Mouse (Mus musculus): Measurements from ENCODE around the gene Kazn. TPM values are rescaled to one million over a fixed set of nuclear protein-coding genes. Genes with fewer than 3 reads are reported as not detected.

Gene Kazn
- total RNA-seq (2021), result 10 to 100 TPM; 41.1 to 42.9 TPM
- long read RNA-seq, experiment 1, partial matches to known transcripts, result 1 of 23 reads
- long read RNA-seq, experiment 1, other reads (novel, unspliced or antisense), result 20 of 23 reads
- long read RNA-seq, experiment 2, full-length matches to known transcripts, result 5 of 19 reads
- long read RNA-seq, experiment 2, partial matches to known transcripts, result 3 of 19 reads
- long read RNA-seq, experiment 2, other reads (novel, unspliced or antisense), result 11 of 19 reads

DNA sequence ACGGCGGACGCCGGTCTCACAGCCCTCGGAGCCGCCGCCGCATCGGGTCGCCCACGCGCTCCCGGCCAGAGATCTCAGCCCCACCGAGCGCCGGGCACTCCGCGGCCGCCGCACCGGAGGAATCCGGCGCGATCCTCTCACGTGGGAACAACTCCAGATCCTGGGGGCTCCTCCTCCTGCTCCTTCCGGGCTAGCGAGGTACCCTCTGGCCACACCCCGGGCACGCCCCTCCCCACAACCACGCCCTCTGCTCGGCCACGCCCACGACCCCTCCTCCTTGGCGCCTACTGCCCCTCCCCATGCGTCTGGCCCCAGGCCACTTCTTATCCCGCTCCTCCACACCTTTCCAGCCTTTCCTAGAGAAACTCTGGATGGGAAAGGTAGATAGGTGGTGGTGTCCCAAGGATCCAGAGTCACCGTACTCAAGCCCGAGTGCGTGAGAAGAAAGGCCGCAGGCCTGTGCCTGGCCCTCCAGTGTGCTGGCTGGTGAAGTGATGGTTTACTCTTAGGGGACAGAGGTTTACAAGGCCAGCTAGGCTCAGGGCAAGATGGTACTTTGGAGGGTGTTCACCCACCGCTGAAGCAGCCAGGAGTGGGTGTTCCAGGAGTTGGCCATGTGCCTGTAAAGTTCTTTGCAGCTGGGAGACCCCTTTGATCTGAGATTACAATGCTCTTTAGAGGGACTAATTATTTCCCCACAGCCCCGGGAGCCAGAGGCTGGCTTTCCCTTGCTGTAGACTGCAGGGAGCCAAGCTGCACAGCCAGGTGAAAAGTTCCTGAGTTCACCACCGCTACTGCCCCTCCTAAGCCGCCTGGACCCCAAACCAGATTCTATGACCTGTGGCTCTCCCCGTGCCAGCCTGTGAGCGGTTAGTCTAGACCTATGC is at the start of gene Kazn:
TSS of gene Kazn (minus strand) at position 162 of the 887 bp plus-strand sequence.
- Histone ChIP-seq H3K4me3 (peak within 1 kb of the TSS; percentile 65), H3K27ac (peak within 1 kb of the TSS; percentile 36; the same call in 1 of the 2 replicates)
- peak; percentile 68 to 77 for DNase-seq (ENCODE audit: low spot score in 2 of 2)
- TF ChIP-seq CTCF (conservative IDR thresholded peaks at IDR 0.05), result no peak

GRCm38 (mm10) chr4:142285471-142285870 is 46.3 kb upstream of the Kazn start:
- no peak for DNase-seq (ENCODE audit: low spot score in 2 of 2)

DNA sequence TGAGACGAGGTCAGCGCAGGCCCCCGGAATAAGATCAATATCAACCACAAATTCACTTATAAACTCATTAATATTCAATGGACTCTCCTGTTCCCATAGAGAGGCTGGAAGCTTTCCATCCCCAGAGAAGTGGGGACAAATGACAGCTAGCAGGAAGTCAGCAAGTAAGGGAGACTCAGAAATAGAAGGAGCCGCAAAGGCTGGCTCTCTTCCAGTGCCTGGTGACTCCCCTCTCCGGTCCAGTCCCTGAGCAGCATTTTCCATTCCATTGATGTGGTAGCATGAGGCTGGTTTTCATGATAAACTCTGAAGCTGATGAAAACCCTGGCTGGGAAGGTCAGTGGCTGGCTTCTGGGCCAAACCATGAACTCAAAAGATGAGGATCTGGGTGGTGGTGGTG is 44.7 kb upstream of the Kazn start:
- no peak overlapping the region for H3K27ac ChIP-seq
- no peak for TF ChIP-seq CTCF (conservative IDR thresholded peaks at IDR 0.05)
- DNase-seq (ENCODE audit: low spot score in 2 of 2), result no peak
- no peak overlapping the region for H3K4me3 ChIP-seq

More at GRCm38 (mm10) chr4:142285471-142285870, 46.3 kb upstream of the Kazn start:
- TF ChIP-seq CTCF (conservative IDR thresholded peaks at IDR 0.05), result no peak
- no peak overlapping the region for H3K27ac ChIP-seq
- no peak overlapping the region for H3K4me3 ChIP-seq

GRCm38 (mm10) chr4:142278197-142278575 is 39.0 kb upstream of the Kazn start:
- Histone ChIP-seq H3K27ac (no peak overlapping the region), H3K4me3 (no peak overlapping the region)
- no peak for DNase-seq (ENCODE audit: low spot score in 2 of 2)
- TF ChIP-seq CTCF (conservative IDR thresholded peaks at IDR 0.05), result no peak

GRCm38 (mm10) chr4:142277481-142278196 is 38.4 kb upstream of the Kazn start:
- Histone ChIP-seq H3K4me3 (peak overlapping the region; percentile 9; the same call in 1 of the 2 replicates), H3K27ac (no peak overlapping the region)
- no peak for TF ChIP-seq CTCF (conservative IDR thresholded peaks at IDR 0.05)
- DNase-seq (ENCODE audit: low spot score in 2 of 2), result no peak

- peak; percentile 63 for TF ChIP-seq CTCF (conservative IDR thresholded peaks at IDR 0.05)
- no peak overlapping the region for H3K4me3 ChIP-seq
- DNase-seq (ENCODE audit: low spot score in 2 of 2), result no peak
- no peak overlapping the region for H3K27ac ChIP-seq
Measured at GRCm38 (mm10) chr4:142275242-142275641, 36.0 kb upstream of the Kazn start.

GRCm38 (mm10) chr4:142274441-142275234 is 35.4 kb upstream of the Kazn start:
- DNase-seq (ENCODE audit: low spot score in 2 of 2), result no peak
- H3K27ac ChIP-seq, result no peak overlapping the region
- no peak for TF ChIP-seq CTCF (conservative IDR thresholded peaks at IDR 0.05)
- no peak overlapping the region for H3K4me3 ChIP-seq

GRCm38 (mm10) chr4:142271506-142271905 is 32.3 kb upstream of the Kazn start:
- H3K4me3 ChIP-seq, result no peak overlapping the region
- no peak overlapping the region for H3K27ac ChIP-seq
- DNase-seq (ENCODE audit: low spot score in 2 of 2), result no peak
- no peak for TF ChIP-seq CTCF (conservative IDR thresholded peaks at IDR 0.05)

DNA sequence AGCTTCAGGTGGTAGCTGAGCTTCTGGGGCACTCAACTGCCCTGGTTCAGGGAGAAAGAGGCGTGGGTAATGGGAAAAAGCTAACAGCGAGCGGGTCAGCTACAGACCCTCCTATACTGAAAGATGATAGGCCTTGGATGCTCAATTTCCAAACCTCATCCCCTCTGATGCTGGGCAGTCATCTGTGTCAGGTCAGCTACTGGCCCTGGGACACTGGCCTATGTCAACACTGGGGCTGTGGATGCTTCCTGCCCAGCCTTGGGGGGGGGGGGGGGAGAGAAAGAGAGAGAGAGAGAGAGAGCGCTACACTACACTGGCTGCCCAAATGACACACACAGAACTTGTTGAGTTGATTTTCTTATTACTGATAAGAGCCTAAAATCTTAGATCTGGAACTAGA is 28.6 kb upstream of the Kazn start:
- TF ChIP-seq CTCF (conservative IDR thresholded peaks at IDR 0.05), result no peak
- H3K27ac ChIP-seq, result no peak overlapping the region
- H3K4me3 ChIP-seq, result no peak overlapping the region
- no peak for DNase-seq (ENCODE audit: low spot score in 2 of 2)

- TF ChIP-seq CTCF (conservative IDR thresholded peaks at IDR 0.05), result peak; percentile 47
- H3K27ac ChIP-seq, result no peak overlapping the region
- DNase-seq (ENCODE audit: low spot score in 2 of 2), result peak; percentile 46 to 55
- H3K4me3 ChIP-seq, result no peak overlapping the region
Measured at GRCm38 (mm10) chr4:142267348-142267819, 28.2 kb upstream of the Kazn start.

- TF ChIP-seq CTCF (conservative IDR thresholded peaks at IDR 0.05), result no peak
- H3K4me3 ChIP-seq, result no peak overlapping the region
- no peak overlapping the region for H3K27ac ChIP-seq
- DNase-seq (ENCODE audit: low spot score in 2 of 2), result no peak
Measured at GRCm38 (mm10) chr4:142264335-142264734, 25.1 kb upstream of the Kazn start.

- Histone ChIP-seq H3K27ac (no peak overlapping the region), H3K4me3 (no peak overlapping the region)
- DNase-seq (ENCODE audit: low spot score in 2 of 2), result no peak
- no peak for TF ChIP-seq CTCF (conservative IDR thresholded peaks at IDR 0.05)
Measured at GRCm38 (mm10) chr4:142261725-142262124, 22.5 kb upstream of the Kazn start.

Data from layer of hippocampus, adult 2 months (tissue).